Mouse (Mus musculus): ENCODE measurements around the gene Gm49380.
A peak's percentile ranks its signal among the peaks of the same experiment; 100 is the strongest.

Gene Gm49380

GRCm38 (mm10) chr9:44044426-44045157 lies 68.7 kb downstream of the Gm49380 start:
- DNase-seq = no peak

- DNase-seq = peak; percentile 51
Measured at GRCm38 (mm10) chr9:44043708-44044425, 69.4 kb downstream of the Gm49380 start.

- DNase-seq = peak; percentile 59
Measured at GRCm38 (mm10) chr9:44042836-44043707, 70.2 kb downstream of the Gm49380 start, which contains the start of gene Thy1. Thy1 (plus strand) TSS chr9:44043384.

- DNase-seq = no peak
Measured at GRCm38 (mm10) chr9:44042396-44042680, 71.0 kb downstream of the Gm49380 start.

- DNase-seq = no peak
Measured at GRCm38 (mm10) chr9:44041511-44042395, 71.5 kb downstream of the Gm49380 start.

- no peak for DNase-seq
Measured at GRCm38 (mm10) chr9:44037106-44037505, 76.2 kb downstream of the Gm49380 start.

GRCm38 (mm10) chr9:44033957-44034727 lies 79.2 kb downstream of the Gm49380 start:
- DNase-seq = no peak

GRCm38 (mm10) chr9:44033317-44033716 lies 80.0 kb downstream of the Gm49380 start:
- no peak for DNase-seq

GRCm38 (mm10) chr9:44031946-44032345 lies 81.4 kb downstream of the Gm49380 start:
- no peak for DNase-seq

- no peak for DNase-seq
Measured at GRCm38 (mm10) chr9:44031079-44031478, 82.2 kb downstream of the Gm49380 start.

GRCm38 (mm10) chr9:44030646-44031045 lies 82.7 kb downstream of the Gm49380 start:
- no peak for DNase-seq

GRCm38 (mm10) chr9:44029580-44030236 lies 83.6 kb downstream of the Gm49380 start:
- peak; percentile 33 for DNase-seq

GRCm38 (mm10) chr9:44024096-44024495 lies 89.2 kb downstream of the Gm49380 start:
- no peak for DNase-seq

- DNase-seq = no peak
Measured at GRCm38 (mm10) chr9:44022100-44022847, 91.0 kb downstream of the Gm49380 start.

- DNase-seq = no peak
Measured at GRCm38 (mm10) chr9:44020001-44020400, 93.3 kb downstream of the Gm49380 start.

GRCm38 (mm10) chr9:44017846-44018245 lies 95.5 kb downstream of the Gm49380 start:
- no peak for DNase-seq
